Mouse (Mus musculus) C2C12 (cell line): Measurements from ENCODE around the gene Pifo.

ENCODE experiments used
- CEBPB ChIP-seq: IDR thresholded peaks from one replicate; pipeline ENCODE4 v1.6.1; 2011; ENCODE audit warnings: low read depth, mild to moderate bottlenecking, control low read depth, moderate library complexity
- CTCF ChIP-seq: IDR thresholded peaks from one replicate; pipeline ENCODE4 v1.5.1; 2011; ENCODE audit not compliant: control insufficient read depth, insufficient read depth, insufficient read length
- FOSL1 ChIP-seq: IDR thresholded peaks from one replicate; pipeline ENCODE4 v1.8.0; 2011; ENCODE audit warnings: mild to moderate bottlenecking, low read length; ENCODE audit not compliant: poor library complexity, insufficient read depth, severe bottlenecking
- MAX ChIP-seq: IDR thresholded peaks from one replicate; pipeline ENCODE4 v1.6.1; 2011; ENCODE audit warnings: mild to moderate bottlenecking, control low read depth
- MYOD1 ChIP-seq: IDR thresholded peaks from one replicate; pipeline ENCODE4 v1.6.1; 2011; ENCODE audit warnings: low read depth; ENCODE audit not compliant: control insufficient read depth, insufficient read length
- MYOG ChIP-seq: IDR thresholded peaks from one replicate; pipeline ENCODE4 v1.6.1; 2011; ENCODE audit not compliant: control insufficient read depth, insufficient read length; ENCODE audit errors: extremely low read depth
- USF1 ChIP-seq: IDR thresholded peaks from one replicate; pipeline ENCODE4 v1.6.1; 2011; ENCODE audit warnings: low read depth, mild to moderate bottlenecking, control low read depth, moderate library complexity

DNA sequence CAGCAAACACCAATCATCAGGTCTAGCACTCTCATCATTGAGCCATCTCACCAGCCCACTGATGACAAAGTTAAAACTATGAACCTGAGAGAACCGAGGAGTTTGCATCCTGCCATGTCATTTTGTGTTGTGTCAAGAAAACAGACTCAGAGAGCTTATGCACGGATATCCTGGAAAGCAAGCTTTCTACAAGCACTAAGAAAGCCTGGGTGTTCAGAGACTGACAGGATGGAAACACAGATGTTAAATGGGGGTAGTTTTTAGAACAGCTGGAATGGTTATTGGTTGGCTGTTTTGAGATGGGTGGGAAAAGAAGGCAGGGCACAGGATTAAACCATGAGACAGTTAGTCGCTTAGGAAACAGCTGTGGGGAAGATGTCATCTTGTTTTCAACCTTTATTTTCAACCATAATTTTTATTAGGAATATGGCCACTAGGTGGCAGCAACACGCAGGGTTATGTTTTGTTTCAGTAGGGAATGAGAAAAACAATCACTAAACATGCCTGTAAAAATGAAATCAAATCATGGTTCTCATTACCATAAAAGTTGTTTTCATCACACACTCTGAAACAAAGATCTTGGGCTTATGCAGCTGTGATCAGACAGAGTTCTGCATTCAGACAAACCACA, 22.7 kb downstream of the Pifo start:
- TF ChIP-seq CTCF (no peak), MAX (no peak), USF1 (no peak), MYOD1 (no peak), CEBPB (no peak), FOSL1 (no peak), MYOG (no peak)
